Mouse (Mus musculus) cerebellum, adult 9-10 months (tissue): ENCODE results near the gene Mat1a.

Experiments used
- DNase-seq: peaks from one replicate; pipeline ENCODE4 v3.0.0; 2022

The Mat1a gene

DNA sequence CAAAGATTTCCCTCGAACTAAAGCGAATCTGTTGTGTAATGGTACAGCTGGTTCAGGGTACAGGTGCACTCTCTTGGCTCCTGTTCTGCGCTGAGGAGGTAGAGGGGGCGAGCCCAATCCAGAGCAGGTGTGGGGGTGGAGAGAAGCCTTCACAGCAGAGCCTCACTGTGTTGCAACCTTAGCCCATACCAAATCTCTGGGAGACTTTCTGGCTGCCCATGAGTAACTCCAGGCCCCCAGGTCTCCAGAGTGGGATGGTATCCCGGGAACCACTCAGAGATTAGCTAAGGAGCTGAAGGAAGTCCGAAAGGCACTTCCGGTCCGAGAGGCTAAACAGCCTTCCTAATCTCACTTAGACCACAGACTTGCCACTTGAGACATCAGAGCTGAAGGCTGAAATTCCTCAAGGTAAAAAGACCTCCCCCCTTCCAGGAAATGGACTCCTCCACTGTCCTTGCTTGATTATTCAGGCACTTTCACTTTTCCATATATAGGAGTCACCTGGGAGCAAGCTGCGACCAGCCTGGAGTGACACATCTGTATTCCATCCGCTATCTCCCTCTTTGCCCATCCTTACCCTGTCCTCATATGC lies at the start of gene Mat1a:
Gene Mat1a (plus strand): TSS at position 183 of the 592 bp plus-strand sequence.
- no peak for DNase-seq

DNA sequence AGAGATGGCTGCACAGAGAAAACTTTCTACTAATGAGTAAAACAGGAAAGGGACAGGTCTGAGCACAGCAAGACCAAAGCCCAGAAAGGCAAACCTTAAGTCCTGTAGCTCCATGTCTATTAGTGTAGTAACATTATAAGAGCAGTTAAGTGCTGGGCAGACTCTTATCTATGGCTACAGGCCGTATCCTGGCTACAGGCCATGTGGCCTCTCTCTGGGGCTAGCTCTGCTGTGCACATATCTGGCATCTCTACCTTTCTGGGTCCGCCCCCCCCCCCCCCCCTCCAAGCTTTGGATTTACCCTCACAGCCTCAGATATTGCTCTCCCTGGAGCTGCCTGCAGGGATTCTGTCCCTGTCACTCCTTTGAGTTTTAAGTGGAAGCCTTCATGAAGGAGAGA lies 39.7 kb upstream of the Mat1a start:
- no peak for DNase-seq

DNA sequence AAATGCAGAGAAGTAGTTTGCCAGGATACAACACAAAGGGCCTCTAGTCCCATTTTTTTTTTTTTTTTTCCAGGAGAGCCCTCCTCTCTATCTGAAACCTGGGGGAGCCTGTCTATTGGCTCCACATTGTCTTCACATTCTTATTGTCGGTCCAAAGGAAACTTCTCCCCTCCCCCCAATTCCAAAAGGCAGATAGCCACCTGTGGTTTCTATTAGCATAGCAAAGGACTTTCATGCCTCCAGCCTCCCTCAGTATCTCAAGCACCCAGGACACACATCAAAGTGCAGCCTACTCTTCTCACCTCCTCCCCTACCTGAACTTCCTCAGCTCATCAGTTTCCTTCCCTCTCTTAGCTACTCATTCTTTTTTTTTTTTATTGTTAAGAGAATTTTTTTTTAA lies 38.4 kb upstream of the Mat1a start:
- no peak for DNase-seq

DNA sequence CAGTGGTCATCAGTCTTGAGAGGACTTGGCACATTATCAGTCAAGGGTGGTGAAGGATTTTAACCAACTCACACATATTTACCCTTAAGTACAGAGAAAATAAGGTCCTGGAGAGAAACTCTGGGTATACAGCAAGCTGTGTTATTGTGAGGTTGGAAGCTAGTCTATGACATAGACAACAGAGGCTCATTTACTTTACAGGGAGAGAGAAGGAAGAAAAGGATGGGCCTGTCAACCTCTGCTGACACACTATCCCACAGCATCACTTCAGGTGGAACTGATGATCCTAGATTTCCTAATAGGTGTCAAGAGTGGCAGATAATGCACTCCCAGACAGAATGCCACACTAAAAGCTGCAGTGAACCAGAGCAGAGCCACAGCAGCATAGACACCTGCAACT lies 35.7 kb upstream of the Mat1a start, which contains the start of gene Dydc2:
Gene Dydc2 (minus strand): TSS at position 101 of the 400 bp plus-strand sequence.
- no peak for DNase-seq

DNA sequence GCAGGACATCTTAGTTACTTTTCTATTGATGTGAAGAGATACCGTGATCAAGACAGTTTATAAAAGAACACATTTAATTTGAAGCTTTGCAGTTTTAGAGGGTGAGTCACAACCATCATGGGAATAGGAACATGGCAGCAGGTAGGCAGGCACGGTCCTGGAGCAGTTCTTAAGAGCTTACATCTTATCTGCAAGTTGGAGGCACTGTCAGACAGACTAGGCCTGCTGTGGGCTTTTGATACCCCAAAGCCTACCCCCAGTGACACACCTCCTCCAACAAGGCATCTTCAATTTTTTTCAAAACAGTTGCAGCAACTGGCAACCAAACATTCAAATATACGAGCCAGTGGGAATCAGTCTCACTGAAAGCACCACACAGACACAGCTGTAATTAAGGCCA lies 34.5 kb upstream of the Mat1a start:
- DNase-seq = no peak

DNA sequence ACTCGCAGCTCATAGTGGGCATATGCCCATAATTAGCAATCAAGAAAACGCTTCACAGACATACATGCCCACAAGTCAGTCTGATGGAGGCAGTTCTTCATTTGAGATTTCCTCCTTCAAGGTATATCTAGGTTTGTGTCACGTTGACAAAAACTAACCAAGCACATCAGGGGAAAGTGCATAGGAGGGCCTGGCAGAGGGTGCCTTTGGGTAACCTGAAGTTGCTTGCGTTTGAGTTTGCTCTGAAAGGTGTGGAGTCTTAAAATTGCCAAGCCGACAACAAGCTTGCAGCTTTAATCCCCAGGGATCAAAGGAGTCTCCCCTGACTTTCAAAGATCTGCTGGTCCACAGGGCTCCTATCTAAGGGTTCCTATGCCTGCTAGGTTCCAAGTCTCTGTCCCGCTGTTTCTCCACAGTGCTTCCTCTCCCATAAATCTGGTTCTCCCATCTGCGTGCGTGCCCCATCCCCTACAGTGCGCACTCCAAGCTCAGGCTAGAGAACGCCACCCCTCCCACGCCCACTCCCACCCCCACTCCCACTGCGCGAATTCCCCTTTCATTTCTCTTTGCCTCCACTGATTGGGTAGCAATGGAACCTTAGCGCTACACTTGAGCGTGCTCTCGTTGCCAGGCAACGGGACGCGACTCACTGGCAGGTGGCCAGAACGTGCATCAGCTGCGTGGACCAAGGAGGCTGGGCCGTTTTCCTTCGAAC lies 32.4 kb upstream of the Mat1a start, which contains the start of gene Dydc1:
Gene Dydc1 (plus strand): TSS at position 683 of the 715 bp plus-strand sequence.
- peak; percentile 17 for DNase-seq

DNA sequence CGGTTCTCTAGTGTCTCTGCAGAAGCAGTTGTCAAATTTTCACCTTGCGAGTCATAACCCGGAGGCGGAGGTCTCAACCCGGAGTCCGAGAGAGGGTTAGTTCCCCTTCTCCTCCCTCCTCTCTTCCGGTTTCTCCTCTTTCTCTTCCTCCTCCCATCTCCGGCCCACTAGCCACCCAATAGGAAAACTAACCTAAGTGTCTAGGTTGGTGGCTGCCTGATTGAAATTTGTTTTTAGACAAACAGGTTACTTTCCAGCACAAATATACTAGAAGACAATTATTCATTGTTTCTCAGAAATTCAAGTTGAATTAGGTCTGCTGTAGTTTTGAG lies 31.9 kb upstream of the Mat1a start:
- no peak for DNase-seq

DNA sequence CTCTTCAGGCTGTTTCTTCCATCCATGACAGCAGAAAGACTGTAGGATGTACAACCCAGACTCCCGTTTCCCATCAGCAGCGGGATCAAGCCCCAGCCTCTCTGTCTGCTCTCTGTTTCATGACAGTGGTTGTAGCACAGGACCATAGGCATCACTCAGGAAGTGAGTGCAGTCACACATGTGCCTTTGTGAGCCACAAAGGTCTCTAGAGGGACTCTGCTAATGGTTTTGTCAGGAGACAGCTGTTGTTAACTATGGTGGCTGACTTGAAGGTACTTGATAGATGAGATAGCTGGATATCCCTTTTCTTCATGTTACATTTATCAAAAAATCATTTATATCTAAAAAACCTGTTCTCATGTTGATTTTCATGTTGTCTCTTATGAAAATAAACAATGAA lies 22.4 kb upstream of the Mat1a start:
- DNase-seq = no peak

DNA sequence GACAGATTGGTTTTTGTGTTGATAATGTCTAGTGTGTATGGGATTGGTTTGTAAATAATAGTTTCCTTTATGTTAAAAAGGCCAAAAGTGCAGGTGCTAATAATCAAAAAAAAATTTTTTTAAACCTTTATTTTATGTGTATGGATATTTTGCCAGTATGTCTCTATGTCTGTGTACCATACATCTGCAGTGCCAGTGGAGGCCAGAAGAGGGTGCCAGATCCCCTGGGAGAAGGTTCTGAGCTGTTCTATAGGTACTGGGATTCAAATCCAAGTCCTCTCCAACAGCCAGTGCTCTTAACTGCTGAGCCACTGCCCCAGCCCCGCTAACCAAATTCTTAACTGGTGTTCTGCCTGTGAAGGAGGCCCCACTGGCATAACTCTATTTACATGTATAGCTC lies 17.3 kb upstream of the Mat1a start:
- DNase-seq = no peak

DNA sequence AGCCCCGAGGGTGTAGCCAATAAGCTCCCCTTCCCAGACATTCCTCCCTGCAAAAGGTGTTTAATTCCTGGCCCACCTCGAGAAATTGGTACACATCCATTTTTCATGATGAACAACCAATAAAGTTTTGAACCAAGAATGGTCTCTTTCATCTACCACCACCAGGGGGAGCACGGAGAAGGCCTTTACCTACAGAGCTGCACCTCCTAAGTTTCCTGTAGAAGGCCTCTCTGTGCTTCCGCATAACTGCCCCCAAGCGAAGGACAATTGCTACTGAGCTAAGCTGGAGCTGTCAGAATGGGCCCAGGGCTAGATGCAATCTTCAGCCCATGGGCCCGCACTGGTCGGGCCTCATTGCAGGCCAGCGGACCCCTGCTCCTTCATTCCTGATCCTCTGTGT lies 14.1 kb upstream of the Mat1a start:
- DNase-seq = no peak

DNA sequence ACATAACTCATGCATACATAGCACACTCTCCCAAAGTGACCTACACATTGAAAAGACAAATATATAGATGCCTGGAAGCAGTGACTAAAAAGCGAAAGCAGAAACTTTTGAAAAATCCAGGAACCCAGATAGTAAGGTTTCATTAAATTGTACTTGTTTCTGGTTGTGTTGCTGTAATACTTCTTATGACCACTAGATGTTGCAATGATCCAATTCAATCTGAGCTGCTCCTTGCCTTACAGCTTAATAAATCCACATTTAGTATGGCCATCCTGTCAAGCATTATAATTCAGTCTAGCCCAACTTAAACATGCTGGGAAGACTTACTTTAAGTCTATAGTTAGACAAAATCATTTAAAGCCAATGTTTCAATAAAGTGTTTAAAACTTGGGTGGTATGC lies 10.7 kb upstream of the Mat1a start:
- DNase-seq = no peak

DNA sequence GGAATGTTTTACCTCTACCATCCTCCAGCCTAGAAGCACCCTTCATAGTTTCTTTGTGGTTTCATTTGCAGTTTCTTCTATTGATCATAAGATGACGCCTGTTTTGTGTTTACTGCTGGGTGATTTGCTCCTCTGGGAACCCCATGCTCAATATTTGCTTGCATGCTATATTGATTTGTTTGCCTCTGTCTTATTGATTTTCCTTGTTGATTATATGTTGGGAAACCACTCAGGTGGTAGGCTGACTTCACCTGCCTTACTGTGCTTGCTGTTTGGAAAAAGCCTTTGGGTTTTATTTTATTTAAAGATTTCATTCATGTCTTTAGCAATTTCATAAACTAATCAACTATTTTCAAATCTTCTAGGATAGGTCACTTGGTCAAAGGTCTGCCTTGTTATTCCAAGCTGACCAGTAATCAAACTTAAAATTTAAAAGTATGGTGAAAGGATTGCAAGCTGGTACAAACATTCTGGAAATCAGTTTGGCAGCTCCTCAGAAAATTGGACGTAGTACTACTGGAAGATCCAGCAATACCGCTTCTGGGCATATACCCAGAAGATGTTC lies 8.5 kb upstream of the Mat1a start:
- no peak for DNase-seq

DNA sequence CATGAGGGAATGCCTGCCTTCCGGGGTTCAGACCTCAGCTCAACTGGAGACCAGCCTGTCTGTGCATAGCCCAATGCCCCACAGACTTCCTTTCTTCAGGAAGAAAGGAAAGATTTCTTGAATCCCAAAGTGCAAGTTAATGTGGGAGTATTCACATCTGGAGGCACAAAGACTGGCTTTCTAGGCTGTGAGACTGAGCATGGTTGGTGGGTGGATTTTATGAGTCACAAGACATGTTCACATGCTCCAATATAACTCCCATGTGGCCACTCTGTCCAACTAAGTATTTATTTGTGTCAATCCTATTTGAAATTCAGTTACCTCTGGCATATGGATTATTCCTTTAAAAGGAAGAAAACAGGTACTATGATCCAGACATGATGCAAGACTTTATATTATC lies 6.1 kb upstream of the Mat1a start:
- no peak for DNase-seq

DNA sequence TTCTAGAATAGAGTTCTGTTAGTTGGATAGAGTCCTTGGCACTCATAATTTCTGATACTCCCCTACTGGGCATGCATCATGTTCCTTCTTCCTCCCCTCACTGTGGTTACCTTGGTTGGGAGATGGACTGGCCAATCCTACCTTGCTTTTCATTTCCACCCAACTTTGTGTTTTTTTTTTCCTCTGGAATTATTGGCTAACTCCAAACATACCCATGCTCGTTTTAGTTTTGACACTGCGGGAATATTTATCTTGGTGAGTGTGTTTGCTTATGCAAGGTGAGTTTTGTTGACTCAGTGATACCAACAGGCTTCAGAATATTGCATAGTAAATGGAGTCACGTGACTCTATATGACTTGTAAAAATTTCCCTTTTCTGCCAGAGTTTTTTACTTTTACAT lies 4.1 kb upstream of the Mat1a start:
- no peak for DNase-seq

DNA sequence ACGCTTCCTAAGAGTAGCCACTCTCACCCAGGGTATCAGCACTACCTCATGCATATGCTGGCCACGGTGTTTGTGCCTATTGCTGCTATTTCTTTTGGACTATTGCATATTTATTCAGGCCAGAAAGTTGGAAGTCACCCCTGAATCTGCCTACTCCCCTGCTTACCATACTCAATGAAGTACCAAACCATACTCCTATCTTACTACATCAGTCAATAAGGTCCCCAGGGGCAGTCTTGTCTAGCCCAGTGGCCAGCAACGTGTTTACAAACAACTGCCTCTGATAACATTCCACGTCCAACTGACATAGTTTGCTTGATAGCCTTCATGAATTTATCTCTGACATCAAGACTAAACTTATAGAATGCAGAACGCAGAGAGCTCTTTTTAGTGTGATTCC lies 3.6 kb upstream of the Mat1a start:
- no peak for DNase-seq

DNA sequence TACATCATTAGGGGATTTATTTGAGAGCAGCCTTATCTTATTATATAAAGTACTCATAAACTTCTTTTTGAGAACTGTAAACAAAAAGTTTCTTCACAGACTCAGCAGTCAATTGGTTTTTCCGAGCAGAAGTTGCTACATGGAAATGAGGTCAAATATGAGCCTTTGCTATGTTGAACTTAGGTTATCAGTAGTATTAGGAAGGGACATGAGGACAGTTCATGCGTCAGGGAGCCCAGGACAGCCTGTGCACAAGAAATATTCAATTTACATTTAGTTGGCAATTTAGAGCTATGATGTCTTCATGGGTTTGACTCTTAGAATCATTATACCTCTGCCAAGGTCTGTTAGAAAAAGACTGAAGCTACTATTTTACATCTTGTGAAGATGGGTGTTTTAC lies 2.6 kb upstream of the Mat1a start:
- DNase-seq = no peak

DNA sequence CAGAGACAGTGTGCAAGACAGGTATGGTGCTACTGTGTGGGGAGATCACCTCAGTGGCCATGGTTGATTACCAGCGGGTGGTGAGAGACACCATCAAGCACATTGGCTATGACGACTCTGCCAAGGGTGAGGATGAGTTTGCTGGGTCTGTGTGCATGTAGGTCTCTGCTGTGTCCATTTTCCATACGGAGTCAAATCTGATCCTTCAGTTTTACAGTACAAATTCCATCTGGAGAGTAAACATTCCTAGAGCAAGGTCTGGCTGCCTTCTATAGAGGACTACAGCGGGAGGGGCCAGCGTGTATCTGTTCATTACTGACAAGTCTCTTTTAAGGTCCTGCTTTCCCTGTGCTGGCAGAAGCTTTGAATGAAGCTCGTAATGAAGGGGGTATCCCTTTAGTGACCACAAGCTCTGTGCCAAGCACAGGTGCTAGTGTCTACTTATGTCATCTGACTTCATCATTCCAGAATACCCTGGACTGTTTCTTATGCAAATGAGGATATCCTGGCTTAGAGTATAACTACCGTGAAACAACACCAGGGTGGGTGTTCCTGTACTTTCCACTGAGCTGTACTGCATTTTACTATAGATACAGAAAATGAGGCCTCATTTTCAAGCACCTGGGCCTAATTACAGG lies 6.3 kb downstream of the Mat1a start:
- no peak for DNase-seq

DNA sequence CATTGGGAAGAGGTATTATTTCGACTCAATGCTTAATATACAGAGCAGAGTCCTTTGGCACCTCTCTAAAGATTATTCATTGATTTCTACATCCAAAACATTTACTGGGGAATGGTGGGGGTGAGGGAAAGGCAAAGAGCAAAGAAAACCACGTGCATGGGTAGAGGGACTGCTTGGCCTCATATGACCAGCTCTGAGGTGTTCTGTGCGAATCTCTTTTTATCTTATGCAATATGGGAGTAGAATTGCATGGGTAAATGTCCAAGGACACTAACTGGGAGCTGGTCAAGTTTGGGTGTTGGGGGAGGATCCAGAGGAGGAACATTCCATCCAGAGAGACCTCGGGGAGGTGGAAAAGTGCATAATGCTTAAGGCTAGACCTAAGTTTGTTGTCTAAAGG lies 8.1 kb downstream of the Mat1a start:
- DNase-seq = no peak

DNA sequence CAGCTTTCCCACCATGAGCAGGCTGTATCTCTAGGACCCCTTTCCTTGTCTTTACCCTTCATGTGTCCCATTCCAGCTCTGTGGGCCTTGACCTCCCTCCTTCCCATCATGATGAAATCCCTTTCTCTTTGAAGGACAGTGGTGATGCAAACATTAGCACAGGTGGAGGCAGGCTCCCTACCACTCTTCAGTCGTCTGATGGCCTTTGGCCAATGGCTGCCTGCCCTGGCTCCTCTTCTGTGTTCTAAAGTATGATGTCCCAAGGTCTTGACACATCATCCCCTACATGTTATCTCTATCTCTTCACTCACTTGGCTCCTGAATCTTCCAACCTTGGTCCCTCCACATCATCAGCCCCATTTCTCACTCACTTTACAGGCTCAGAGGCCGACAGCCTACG lies 11.4 kb downstream of the Mat1a start:
- DNase-seq = peak; percentile 4

DNA sequence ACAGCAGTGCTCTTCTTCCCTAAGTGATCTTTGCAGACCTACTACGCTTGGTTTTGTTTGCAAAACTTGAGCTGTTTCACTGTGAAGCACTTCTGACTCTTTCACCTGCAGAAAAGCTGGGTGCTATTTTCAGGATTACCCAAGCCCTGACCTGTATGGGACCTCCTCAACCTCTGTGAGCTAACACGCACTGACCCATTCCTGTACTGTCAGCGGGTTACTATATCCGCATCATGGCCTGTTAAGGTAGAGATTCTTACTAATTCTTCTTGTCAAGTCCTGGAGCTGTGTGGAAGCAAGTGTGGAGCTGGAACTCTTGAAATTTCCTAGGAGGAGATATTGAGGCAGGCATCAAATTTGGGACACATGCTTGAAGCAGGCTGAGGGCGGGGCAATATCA lies 19.8 kb downstream of the Mat1a start:
- no peak for DNase-seq

DNA sequence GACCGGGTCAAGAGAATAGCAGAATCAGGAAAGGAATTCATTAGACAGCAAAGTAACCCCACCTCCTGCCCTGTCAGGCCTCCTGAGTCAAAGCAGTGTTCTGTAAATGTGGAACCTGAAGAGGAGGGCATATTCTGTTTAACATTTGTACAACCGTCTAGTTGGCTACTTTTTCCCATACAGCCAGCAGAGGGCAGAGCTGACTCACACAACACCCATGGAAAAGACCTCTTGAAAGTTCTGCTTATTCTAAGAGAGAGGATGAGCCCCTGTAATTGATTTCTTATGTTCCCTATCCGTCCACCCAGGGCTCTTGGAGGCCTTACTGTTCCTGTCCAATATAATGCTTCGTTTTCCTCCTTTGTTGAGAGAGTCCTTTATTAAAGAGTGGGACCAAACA lies 23.2 kb downstream of the Mat1a start:
- no peak for DNase-seq

DNA sequence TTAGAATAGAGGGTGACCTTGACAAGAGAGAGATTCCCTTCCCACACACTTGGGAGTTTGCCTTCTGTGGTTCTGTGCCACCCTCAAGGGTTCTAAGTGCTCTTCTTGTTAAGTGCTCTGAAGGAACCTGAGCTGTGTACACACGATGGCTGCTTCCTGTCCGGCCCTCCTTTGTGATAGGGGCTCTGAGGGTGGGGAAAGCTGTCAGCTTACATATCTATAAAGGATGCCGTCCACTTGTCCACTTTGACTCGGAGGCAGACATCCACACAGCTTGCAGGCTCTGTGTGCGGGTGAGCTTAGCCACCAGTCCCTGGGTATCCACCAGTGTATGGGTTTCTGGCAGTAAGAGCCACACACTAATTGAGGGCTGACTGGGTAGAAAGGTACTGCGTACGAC lies 26.7 kb downstream of the Mat1a start, which contains the start of gene Sftpa1:
Gene Sftpa1 (plus strand): TSS at position 243 of the 400 bp plus-strand sequence.
- no peak for DNase-seq

DNA sequence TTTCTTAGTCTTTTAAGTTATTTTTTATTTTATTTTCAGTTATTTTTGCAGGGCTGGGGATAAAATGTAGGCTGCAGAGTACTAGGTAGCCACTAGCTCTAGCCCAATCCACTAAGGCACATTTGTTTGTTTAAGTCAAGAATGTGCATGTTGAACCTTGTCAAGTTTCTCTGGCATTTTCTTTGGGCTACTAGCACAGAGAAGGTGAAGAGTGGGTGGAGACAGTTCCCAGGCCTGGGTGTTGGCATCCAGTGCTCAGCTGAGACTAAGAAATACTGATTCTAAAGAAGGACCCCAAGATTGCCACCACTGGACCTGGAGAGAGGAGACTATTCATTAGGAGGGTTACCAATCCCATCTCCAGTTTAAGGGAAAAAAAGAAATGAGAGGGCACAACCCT lies 32.2 kb downstream of the Mat1a start:
- no peak for DNase-seq

DNA sequence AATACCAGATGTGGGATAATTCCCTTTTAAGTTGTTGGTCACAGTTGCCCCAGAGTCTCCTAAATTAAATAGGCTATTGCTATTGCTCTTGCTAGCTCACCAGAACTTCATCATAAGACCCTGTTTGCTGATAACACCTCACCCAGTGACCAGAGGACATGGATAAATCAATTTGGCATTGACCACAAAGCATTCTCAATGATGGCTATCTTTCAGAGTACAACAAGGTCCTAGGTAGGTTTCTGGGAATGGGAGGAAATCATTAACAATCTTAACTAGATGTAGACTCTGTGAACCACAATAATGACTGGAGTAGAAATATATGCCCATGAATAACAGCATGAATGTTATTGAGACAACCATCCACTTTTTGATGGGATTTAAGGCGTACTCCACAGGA lies 35.9 kb downstream of the Mat1a start:
- no peak for DNase-seq
